Mouse (Mus musculus) ES-Bruce4 (cell line): ENCODE measurements around the gene Grm4.

Experiments used
- EP300 ChIP-seq: IDR thresholded peaks from 2 replicates; pipeline ENCODE4 v1.6.1; 2011; ENCODE audit warnings: low read depth, low read length; ENCODE audit not compliant: insufficient read depth
- POLR2A ChIP-seq: IDR thresholded peaks from one replicate; pipeline ENCODE4 v1.8.1; 2011; ENCODE audit warnings: low read length; ENCODE audit not compliant: insufficient read depth

DNA sequence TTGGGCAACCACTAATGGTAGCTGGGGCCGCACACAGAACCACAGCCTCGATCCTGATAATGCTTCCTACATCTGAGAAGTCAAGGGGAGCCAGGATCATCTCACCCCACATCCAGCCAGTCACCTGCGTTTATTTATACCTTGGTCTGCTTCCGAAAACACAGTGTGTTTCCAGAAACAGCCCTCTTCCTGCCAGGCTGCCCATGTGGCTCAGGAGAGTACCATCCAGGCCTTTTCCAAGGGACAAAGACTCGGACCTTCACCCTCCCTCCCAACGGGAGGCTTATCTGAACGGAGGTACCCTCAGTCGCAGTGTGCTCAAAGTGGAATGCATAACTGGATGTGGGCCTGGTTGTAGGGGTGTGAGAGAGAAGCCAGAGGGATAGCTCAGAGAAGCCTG is 68.2 kb downstream of the Grm4 start:
- no peak for TF ChIP-seq POLR2A
- TF ChIP-seq EP300, result no peak
